Mouse (Mus musculus) limb, embryonic 15.5 days (tissue): Measurements from ENCODE around the gene Endod1. TPM values are rescaled to one million over a fixed set of nuclear protein-coding genes. Genes with fewer than 3 reads are reported as not detected.
A peak's percentile ranks its signal among the peaks of the same experiment; 100 is the strongest.

ENCODE experiments used
- ATAC-seq: fragments of 200-750 bp; cut with Nextera tagmentation; 2 replicates; pipeline ENCODE4 v1.8.0; 2017; ENCODE audit warnings: low read depth, moderate TSS enrichment; ENCODE audit not compliant: insufficient number of reproducible peaks, low FRiP score, low TSS enrichment
- H3K27ac ChIP-seq: fragments of 300-500 bp; sonication (generic); 2 replicates; pipeline ENCODE4 v1.5.1; 2015; ENCODE audit warnings: moderate library complexity, mild to moderate bottlenecking, inconsistent platforms
- H3K27me3 ChIP-seq: fragments of 300-500 bp; sonication (generic); 2 replicates; pipeline ENCODE4 v1.6.1; 2015; ENCODE audit warnings: inconsistent platforms
- H3K36me3 ChIP-seq: fragments of 300-500 bp; sonication (generic); 2 replicates; pipeline ENCODE4 v1.6.1; 2015; ENCODE audit warnings: inconsistent platforms
- H3K4me1 ChIP-seq: fragments of 300-500 bp; sonication (generic); 2 replicates; pipeline ENCODE4 v1.6.1; 2015; ENCODE audit warnings: inconsistent platforms
- H3K4me2 ChIP-seq: fragments of 300-500 bp; sonication (generic); 2 replicates; pipeline ENCODE4 v1.6.1; 2015; ENCODE audit warnings: mild to moderate bottlenecking, inconsistent platforms
- H3K4me3 ChIP-seq: fragments of 300-500 bp; sonication (generic); 2 replicates; pipeline ENCODE4 v1.5.1; 2015; ENCODE audit warnings: mild to moderate bottlenecking, inconsistent platforms
- H3K9ac ChIP-seq: fragments of 300-500 bp; sonication (generic); 2 replicates; pipeline ENCODE4 v1.6.1; 2015; ENCODE audit warnings: inconsistent platforms
- H3K9me3 ChIP-seq: fragments of 300-500 bp; sonication (generic); 2 replicates; pipeline ENCODE4 v1.6.1; 2016; ENCODE audit warnings: inconsistent platforms
- WGBS: fragments of 180-500 bp; shearing (Covaris S2); methylation state at CpG from one replicate; pipeline ENCODE4 v1.1.7; 2015; 5-methylcytosine and 5-hydroxymethylcytosine counted together
- polyA plus RNA-seq: library from polyadenylated mRNA; unstranded; fragments of >200 nt; fragmentation: Nextera tagmentation; extraction: Ambion mirVana; gene quantifications from 2 replicates; pipeline ENCODE4 v1.2.1, GENCODE M21; 2015

The Endod1 gene
- polyA plus RNA-seq, result 26.2 and 26.8 TPM in 2 replicates

DNA sequence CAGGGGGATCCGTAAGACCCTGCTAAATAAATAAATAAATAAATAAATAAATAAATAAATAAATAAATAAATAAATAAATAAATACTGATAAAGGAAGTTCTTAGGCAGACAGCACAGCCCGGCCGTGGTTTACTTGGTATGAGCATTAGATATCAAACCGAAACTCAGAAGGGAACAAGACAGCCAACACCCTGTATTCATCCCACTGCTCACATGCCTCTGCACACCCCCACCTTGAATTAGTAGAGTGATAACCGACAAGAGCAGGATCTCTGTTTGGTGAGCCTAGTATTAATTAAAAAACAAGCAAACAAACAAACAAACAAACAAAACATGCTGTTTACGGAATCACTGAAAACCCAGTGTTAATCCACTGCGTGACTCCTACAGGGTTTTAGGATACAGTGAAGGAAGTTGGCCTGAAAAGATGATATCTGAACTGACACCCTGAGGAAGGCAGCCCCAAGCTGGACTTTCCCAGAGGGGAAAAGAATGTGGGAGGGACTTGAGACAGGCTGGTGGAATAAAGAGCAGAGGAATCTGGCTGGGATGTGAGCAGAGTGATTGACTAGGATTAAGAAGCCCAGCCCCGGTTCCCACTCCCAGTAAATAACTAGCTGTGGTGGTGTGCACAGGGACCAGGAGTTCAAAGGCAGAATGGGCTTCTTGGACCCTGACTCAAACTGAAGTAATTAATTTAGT lies at the start of gene Endod1:
Endod1 (minus strand) TSS at position 155 of the 703 bp plus-strand sequence.
- 9% methylated on average over 8 of the region's 8 CpGs for WGBS
- H3K4me1 ChIP-seq, result peaks cover 11% of the 10 kb centered on the region
- 0 out of 2 replicates have a peak, but pooled peaks cover 3% of the 10 kb centered on the region for H3K27me3 ChIP-seq
- no peak for ATAC-seq
- peak within 1 kb of the TSS; percentile 67 for H3K9ac ChIP-seq
- no peaks in the 10 kb centered on the region for H3K9me3 ChIP-seq
- H3K4me3 ChIP-seq, result peak within 1 kb of the TSS; percentile 71
- no peaks in the 10 kb centered on the region for H3K36me3 ChIP-seq
- H3K4me2 ChIP-seq, result peak within 1 kb of the TSS; percentile 88
- H3K27ac ChIP-seq, result peak within 1 kb of the TSS; percentile 79

DNA sequence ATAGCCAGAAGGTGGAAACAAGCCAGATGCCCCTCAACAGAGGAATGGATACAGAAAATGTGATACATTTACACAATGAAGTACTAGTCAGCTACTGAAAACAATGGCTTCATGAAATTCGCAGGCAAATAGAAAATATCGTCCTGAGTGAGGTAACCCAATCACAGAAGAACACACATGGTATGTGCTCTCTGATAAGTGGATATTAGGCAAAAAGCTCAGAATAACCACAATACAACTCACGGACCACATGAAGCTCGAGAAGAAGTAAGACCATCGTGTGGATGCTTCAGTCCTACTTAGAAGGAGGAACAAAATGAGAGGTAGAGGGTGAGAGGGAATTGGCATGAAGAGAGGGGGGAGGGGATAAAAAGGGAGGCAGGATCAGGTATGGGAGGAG lies 27.8 kb upstream of the Endod1 start:
- no peaks in the 10 kb centered on the region for H3K27me3 ChIP-seq
- WGBS, result 90% methylated on average over 5 of the region's 5 CpGs
- no peak overlapping the region for H3K4me2 ChIP-seq
- ATAC-seq, result no peak
- H3K4me3 ChIP-seq, result no peak overlapping the region
- no peaks in the 10 kb centered on the region for H3K4me1 ChIP-seq
- H3K27ac ChIP-seq, result no peak overlapping the region
- H3K9ac ChIP-seq, result no peak overlapping the region
- no peaks in the 10 kb centered on the region for H3K36me3 ChIP-seq
- no peaks in the 10 kb centered on the region for H3K9me3 ChIP-seq

DNA sequence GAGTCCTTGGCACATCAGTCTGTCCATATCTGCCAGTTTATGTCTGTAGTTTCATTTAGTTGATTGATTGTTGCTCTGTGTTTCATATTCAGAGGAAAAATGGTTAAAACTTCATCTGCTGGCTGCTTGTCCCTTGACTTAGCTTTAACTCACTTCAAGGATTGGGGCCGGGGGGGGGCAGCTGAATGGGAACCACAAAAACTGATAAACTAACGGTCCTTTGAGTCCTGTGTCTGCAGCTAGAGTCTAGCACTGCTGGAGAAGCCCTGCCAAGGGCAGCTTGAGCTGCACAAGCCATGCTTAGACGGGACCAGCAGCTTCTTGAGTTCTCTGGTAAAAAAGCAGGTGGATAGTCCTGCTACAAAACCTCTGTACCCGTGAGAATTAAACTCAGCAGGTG lies 26.7 kb upstream of the Endod1 start:
- 68% methylated on average over 4 of the region's 4 CpGs for WGBS
- no peak for ATAC-seq
- Histone ChIP-seq H3K9me3 (no peaks in the 10 kb centered on the region), H3K4me3 (no peak overlapping the region), H3K9ac (no peak overlapping the region), H3K4me2 (no peak overlapping the region), H3K27me3 (no peaks in the 10 kb centered on the region), H3K36me3 (no peaks in the 10 kb centered on the region), H3K4me1 (no peaks in the 10 kb centered on the region), H3K27ac (no peak overlapping the region)

DNA sequence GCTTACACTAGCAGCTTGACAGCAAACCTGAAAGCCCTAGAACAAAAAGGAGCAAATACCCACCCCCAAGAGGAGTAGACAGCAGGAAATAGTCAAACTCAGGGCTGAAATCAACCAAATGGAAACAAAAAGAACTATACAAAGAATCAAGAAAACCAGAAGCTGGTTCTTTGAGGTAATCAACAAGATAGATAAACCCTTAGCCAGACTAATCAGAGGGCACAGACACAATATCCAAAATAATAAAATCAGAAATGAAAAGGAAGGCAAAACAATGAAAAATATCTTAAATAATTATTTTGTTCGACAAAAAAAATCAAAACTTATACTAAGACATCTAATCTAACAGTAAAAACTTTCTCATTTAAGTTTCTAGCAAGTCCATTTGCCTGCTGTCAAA lies 24.7 kb upstream of the Endod1 start:
- H3K36me3 ChIP-seq, result no peaks in the 10 kb centered on the region
- no peak for ATAC-seq
- no peak overlapping the region for H3K4me2 ChIP-seq
- H3K9me3 ChIP-seq, result no peaks in the 10 kb centered on the region
- no peaks in the 10 kb centered on the region for H3K4me1 ChIP-seq
- H3K27ac ChIP-seq, result no peak overlapping the region
- no peak overlapping the region for H3K9ac ChIP-seq
- 74% methylated on average over 1 of the region's 1 CpGs for WGBS
- no peaks in the 10 kb centered on the region for H3K27me3 ChIP-seq
- no peak overlapping the region for H3K4me3 ChIP-seq

DNA sequence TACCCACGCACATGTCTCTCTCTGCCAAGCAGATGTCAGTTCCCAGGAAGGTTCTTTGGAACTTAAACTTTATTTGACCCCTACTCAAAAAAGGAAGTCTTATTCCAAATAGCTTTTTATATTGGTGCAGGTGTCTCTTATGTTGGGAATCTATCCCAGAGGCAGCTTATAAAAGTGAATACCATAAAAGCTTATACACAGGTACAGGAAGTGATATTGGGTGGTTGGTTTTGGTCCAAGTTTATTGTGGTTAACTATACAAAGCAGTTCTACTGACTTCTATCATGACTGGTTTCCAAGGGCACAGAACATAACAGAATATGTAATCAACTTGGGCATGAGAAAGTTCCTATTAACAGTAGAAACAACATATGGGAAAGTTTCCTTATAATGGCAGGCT lies 20.8 kb upstream of the Endod1 start:
- Histone ChIP-seq H3K27ac (no peak overlapping the region), H3K9ac (no peak overlapping the region), H3K36me3 (no peaks in the 10 kb centered on the region), H3K4me2 (no peak overlapping the region), H3K4me1 (no peaks in the 10 kb centered on the region), H3K27me3 (no peaks in the 10 kb centered on the region), H3K4me3 (no peak overlapping the region), H3K9me3 (no peaks in the 10 kb centered on the region)
- no peak for ATAC-seq
- WGBS, result 46% methylated on average over 1 of the region's 1 CpGs

DNA sequence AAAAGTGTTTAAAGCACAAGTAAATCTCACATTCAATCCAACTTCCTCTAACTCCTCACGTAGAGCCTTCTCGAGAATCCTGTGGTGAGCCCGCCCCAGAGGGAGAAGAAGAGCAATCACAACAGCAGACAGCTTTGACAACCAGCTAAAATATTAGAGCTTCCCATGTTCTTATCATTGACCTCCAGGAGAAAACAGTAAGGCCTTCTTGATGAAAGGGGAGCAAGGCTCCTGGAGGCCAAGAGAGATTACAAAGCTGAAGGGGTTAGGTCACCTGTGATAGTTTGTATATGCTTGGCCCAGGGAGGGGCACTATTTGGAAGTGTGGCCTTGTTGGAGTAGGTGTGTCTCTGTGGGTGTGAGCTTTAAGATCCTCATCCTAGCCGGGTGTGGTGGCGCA lies 19.1 kb upstream of the Endod1 start:
- WGBS, result 91% methylated on average over 5 of the region's 5 CpGs
- no peak for ATAC-seq

DNA sequence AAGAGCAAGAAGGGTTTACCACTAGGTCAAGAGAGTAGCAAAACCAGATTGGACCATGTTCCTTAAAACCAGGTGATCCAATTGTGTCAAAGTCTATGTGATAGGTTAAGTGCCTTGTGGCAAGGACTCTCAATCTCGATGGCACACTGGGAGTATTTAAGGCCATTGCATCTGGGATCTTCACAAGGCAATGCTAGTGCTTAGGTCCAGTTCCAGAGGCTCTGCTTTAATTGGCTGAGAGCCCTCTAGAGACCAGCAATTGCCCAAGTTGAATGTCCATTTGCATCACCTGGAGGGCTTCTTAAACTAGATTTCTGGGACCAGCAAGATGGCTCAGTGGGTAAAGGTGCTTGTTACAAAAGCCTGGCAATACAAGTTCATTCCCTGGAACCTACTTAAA lies 17.6 kb upstream of the Endod1 start:
- Histone ChIP-seq H3K27ac (no peak overlapping the region), H3K9ac (no peak overlapping the region), H3K27me3 (no peaks in the 10 kb centered on the region), H3K4me1 (no peaks in the 10 kb centered on the region), H3K9me3 (no peaks in the 10 kb centered on the region), H3K4me2 (no peak overlapping the region), H3K4me3 (no peak overlapping the region), H3K36me3 (no peaks in the 10 kb centered on the region)
- no peak for ATAC-seq
- WGBS, result 68% methylated on average over 1 of the region's 1 CpGs

More for the DNA sequence above, 19.1 kb upstream of the Endod1 start:
- Histone ChIP-seq H3K4me2 (no peak overlapping the region), H3K27me3 (no peaks in the 10 kb centered on the region), H3K9ac (no peak overlapping the region), H3K4me3 (no peak overlapping the region), H3K9me3 (no peaks in the 10 kb centered on the region), H3K4me1 (no peaks in the 10 kb centered on the region), H3K27ac (no peak overlapping the region), H3K36me3 (no peaks in the 10 kb centered on the region)

DNA sequence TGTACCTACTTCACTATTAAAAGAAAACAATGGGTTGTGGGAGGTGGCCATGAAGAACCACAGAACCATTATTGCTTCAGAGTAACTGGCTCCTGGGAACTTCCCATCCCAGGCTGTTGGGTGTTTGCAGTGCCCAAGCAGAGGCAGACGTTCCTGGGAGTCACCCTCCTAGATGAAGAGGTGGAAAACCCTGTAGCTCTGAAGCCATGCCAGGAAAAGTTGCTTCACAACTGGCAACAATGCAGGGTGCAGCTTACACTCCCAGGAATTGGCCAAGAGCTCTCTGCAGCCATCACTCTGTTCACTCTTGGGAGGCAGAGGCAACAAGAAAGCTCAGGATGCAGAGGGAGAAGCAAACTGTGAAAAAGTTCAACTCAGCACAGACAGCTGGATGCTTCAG lies 16.8 kb upstream of the Endod1 start:
- Histone ChIP-seq H3K27me3 (no peaks in the 10 kb centered on the region), H3K36me3 (no peaks in the 10 kb centered on the region), H3K4me2 (no peak overlapping the region), H3K4me1 (no peaks in the 10 kb centered on the region), H3K27ac (no peak overlapping the region), H3K9me3 (no peaks in the 10 kb centered on the region), H3K9ac (no peak overlapping the region), H3K4me3 (no peak overlapping the region)
- no peak for ATAC-seq
- 53% methylated on average over 1 of the region's 1 CpGs for WGBS

DNA sequence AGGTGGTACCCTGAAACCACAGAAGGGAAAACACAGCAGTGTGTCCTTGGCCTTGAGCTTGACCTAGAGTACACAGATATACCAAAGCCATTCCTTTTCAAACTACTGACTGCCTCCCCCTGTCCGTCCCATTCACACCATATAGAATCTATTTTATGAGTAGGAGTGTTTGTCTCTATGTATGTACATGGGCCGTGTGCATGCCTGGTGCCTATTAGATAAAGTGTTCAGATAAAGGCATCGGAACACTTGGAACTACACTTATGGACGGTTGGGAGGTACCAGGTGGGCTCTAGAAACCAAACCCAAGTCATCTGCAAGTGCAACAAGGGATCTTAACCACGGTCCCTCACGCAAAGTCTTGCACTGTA lies 16.1 kb upstream of the Endod1 start:
- Histone ChIP-seq H3K4me1 (no peaks in the 10 kb centered on the region), H3K9ac (no peak overlapping the region), H3K4me2 (no peak overlapping the region), H3K36me3 (no peaks in the 10 kb centered on the region), H3K4me3 (no peak overlapping the region), H3K27me3 (no peaks in the 10 kb centered on the region), H3K9me3 (no peaks in the 10 kb centered on the region), H3K27ac (no peak overlapping the region)
- WGBS, result 85% methylated on average over 6 of the region's 6 CpGs
- ATAC-seq, result no peak

DNA sequence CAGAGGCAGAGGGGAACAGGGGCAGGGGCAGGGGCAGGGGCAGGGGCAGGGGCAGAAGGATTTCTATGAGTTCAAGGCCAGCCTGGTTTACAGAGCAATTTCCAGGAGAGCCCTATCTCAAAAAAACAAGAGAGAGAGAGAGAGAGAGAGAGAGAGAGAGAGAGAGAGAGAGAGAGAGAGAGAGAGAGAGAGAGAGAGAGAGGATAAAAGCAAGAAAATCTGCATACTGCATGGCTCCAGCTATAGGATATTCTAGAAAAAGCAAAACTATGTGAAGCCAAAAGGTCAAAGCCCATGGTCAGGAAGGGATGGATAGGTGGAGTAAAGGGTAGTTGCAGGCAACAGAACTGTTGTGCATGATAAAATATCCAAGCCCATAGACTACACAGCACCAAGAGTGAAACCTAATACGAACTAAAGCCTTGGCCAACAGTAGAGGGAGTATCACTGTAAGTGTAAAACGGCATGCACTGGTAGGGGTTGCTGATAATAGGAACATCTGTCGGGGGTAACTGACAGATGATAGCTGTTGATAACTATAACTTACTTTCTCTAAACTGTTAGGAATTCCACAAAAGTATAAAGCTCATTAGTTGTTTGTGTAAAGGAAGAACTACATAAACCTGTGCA lies 15.6 kb upstream of the Endod1 start:
- Histone ChIP-seq H3K9ac (no peak overlapping the region), H3K27ac (no peak overlapping the region), H3K27me3 (no peaks in the 10 kb centered on the region), H3K9me3 (no peaks in the 10 kb centered on the region), H3K4me1 (no peaks in the 10 kb centered on the region), H3K4me3 (no peak overlapping the region), H3K4me2 (no peak overlapping the region), H3K36me3 (no peaks in the 10 kb centered on the region)
- ATAC-seq, result no peak
- 77% methylated on average over 3 of the region's 3 CpGs for WGBS

DNA sequence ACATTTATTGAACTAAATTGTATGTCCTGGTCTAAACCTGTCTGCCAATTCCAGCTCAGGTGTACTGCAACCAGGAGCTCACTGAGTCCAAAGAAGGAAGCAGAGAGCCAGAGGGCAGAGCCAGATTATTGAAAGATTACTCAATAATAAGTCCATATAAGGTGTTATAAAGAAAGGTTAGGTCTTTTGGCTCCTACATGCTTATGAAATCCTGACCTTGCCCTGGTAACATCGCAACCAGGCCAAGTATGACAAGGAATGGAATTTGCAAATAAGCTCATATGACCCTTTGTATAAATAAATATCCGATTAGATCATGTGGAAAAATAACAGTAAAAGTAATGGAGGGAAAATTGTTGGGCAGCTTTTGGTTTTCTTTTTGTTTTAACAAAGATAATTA lies 14.8 kb upstream of the Endod1 start:
- H3K4me2 ChIP-seq, result no peak overlapping the region
- H3K9ac ChIP-seq, result no peak overlapping the region
- H3K27ac ChIP-seq, result no peak overlapping the region
- H3K9me3 ChIP-seq, result no peaks in the 10 kb centered on the region
- no peaks in the 10 kb centered on the region for H3K4me1 ChIP-seq
- no peak overlapping the region for H3K4me3 ChIP-seq
- no peaks in the 10 kb centered on the region for H3K27me3 ChIP-seq
- ATAC-seq, result no peak
- no peaks in the 10 kb centered on the region for H3K36me3 ChIP-seq
- WGBS, result 71% methylated on average over 2 of the region's 2 CpGs

DNA sequence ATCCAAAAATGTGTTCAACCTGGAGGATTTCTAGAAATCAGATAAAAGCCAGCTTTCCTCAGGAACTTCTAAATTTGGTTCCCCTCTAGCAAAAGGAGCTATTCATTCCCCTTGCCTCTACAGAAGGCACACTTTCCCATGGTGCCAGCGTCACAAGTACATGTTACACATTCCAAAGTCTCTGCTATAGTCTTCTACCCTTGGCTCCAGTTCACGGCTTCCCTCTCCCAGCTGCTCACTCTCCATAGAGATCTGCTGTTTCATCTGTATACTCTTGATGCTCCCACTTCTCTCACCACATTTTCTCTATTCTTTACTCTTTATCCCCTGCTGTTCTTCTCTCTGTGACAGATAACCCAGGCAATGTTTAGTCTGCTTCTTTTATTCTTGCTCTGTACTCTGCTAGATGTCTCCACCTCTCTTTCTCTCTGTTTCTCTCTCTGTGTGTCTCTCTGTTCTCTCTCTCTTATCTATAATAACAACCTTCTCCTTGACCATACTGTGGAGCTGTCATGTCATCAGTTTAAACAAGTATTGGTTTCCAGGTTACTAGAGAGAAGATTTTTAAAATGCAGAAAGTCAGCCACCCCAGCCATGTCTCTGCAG lies 13.8 kb upstream of the Endod1 start:
- H3K27ac ChIP-seq, result no peak overlapping the region
- no peaks in the 10 kb centered on the region for H3K9me3 ChIP-seq
- no peak for ATAC-seq
- no peak overlapping the region for H3K9ac ChIP-seq
- WGBS, result 43% methylated on average over 2 of the region's 2 CpGs
- H3K27me3 ChIP-seq, result no peaks in the 10 kb centered on the region
- no peaks in the 10 kb centered on the region for H3K4me1 ChIP-seq
- no peak overlapping the region for H3K4me2 ChIP-seq
- no peak overlapping the region for H3K4me3 ChIP-seq
- H3K36me3 ChIP-seq, result no peaks in the 10 kb centered on the region
